Mouse (Mus musculus) liver, embryonic 11.5 days (tissue): ENCODE measurements around the gene Calml3. TPM values are rescaled to one million over a fixed set of nuclear protein-coding genes. Genes with fewer than 3 reads are reported as not detected.

Experiments used
- ATAC-seq: fragments of 200-750 bp; cut with Nextera tagmentation; replicated peaks from 2 replicates; pipeline ENCODE4 v1.8.0; 2017; ENCODE audit warnings: moderate number of reproducible peaks, mild to moderate bottlenecking, moderate TSS enrichment, moderate library complexity; ENCODE audit not compliant: low FRiP score
- DNase-seq: peaks from one replicate; pipeline ENCODE4 v3.0.0-alpha.2; 2017; ENCODE audit warnings: low spot score
- H3K27ac ChIP-seq: fragments of 300-500 bp; sonication (generic); 2 replicates; pipeline ENCODE4 v1.5.1; 2014; ENCODE audit warnings: mild to moderate bottlenecking, low read depth, low read length, control low read depth
- H3K27me3 ChIP-seq: fragments of 300-500 bp; sonication (generic); replicated peaks from 2 replicates; pipeline ENCODE4 v1.6.1; 2014; ENCODE audit warnings: low read length, mixed read lengths; ENCODE audit not compliant: control insufficient read depth, insufficient read depth
- H3K36me3 ChIP-seq: fragments of 300-500 bp; sonication (generic); 2 replicates; pipeline ENCODE4 v1.6.1; 2014; ENCODE audit warnings: mild to moderate bottlenecking, low read length, moderate library complexity, mixed read lengths; ENCODE audit not compliant: control insufficient read depth, insufficient read depth
- H3K4me1 ChIP-seq: fragments of 300-500 bp; sonication (generic); replicated peaks from 2 replicates; pipeline ENCODE4 v1.6.1; 2014; ENCODE audit warnings: low read length, mixed read lengths; ENCODE audit not compliant: control insufficient read depth, insufficient read depth
- H3K4me2 ChIP-seq: fragments of 300-500 bp; sonication (generic); 2 replicates; pipeline ENCODE4 v1.6.1; 2014; ENCODE audit warnings: mild to moderate bottlenecking, control low read depth, moderate library complexity
- H3K4me3 ChIP-seq: fragments of 300-500 bp; sonication (generic); 2 replicates; pipeline ENCODE4 v1.5.1; 2014; ENCODE audit warnings: low read depth, low read length, control low read depth
- H3K9ac ChIP-seq: fragments of 300-500 bp; sonication (generic); 2 replicates; pipeline ENCODE4 v1.6.1; 2014; ENCODE audit warnings: low read depth, low read length, control low read depth
- H3K9me3 ChIP-seq: fragments of 300-500 bp; sonication (generic); 2 replicates; pipeline ENCODE4 v1.6.1; 2016; ENCODE audit warnings: low read length, inconsistent platforms, mixed read lengths; ENCODE audit not compliant: control insufficient read depth
- WGBS: fragments of 180-500 bp; shearing (Covaris S2); extraction: QIAGEN DNeasy Blood & Tissue Kit; methylation state at CpG from one replicate; pipeline ENCODE4 v1.1.7; 2014; 5-methylcytosine and 5-hydroxymethylcytosine counted together
- polyA plus RNA-seq: library from polyadenylated mRNA; unstranded; fragments of >200 nt; fragmentation: Nextera tagmentation; extraction: Ambion mirVana; gene quantifications from 2 replicates; pipeline ENCODE4 v1.2.1, GENCODE M21; 2014

Gene Calml3
- polyA plus RNA-seq, 1 experiment from 2014 or later, result 0.19 TPM

GRCm38 (mm10) chr13:3789531-3789930, 14.6 kb downstream of the Calml3 start:
- H3K27ac ChIP-seq, result no peak overlapping the region
- H3K4me3 ChIP-seq, result no peak overlapping the region
- DNase-seq (no peak), ATAC-seq (no peak)
- no peaks in the 10 kb centered on the region for H3K27me3 ChIP-seq
- H3K9ac ChIP-seq, result no peak overlapping the region
- WGBS, result 73% methylated on average over 2 of the region's 2 CpGs
- H3K9me3 ChIP-seq, result no peaks in the 10 kb centered on the region; the same call in 1 of the 2 replicates
- H3K4me2 ChIP-seq, result no peak overlapping the region
- H3K4me1 ChIP-seq, result no peaks in the 10 kb centered on the region
- H3K36me3 ChIP-seq, result no peaks in the 10 kb centered on the region

GRCm38 (mm10) chr13:3788588-3788987, 15.5 kb downstream of the Calml3 start:
- DNase-seq (no peak), ATAC-seq (no peak)
- 85% methylated on average over 2 of the region's 2 CpGs for WGBS
- Histone ChIP-seq H3K4me2 (no peak overlapping the region), H3K4me1 (no peaks in the 10 kb centered on the region), H3K4me3 (no peak overlapping the region), H3K9me3 (no peaks in the 10 kb centered on the region; the same call in 1 of the 2 replicates), H3K27ac (no peak overlapping the region), H3K27me3 (no peaks in the 10 kb centered on the region), H3K36me3 (no peaks in the 10 kb centered on the region), H3K9ac (no peak overlapping the region)

GRCm38 (mm10) chr13:3787644-3788043, 16.5 kb downstream of the Calml3 start:
- WGBS, result 81% methylated on average over 3 of the region's 3 CpGs
- Histone ChIP-seq H3K4me3 (no peak overlapping the region), H3K36me3 (no peaks in the 10 kb centered on the region), H3K27ac (no peak overlapping the region), H3K4me2 (no peak overlapping the region), H3K9me3 (no peaks in the 10 kb centered on the region), H3K4me1 (no peaks in the 10 kb centered on the region), H3K27me3 (no peaks in the 10 kb centered on the region), H3K9ac (no peak overlapping the region)
- no peak for DNase-seq
- no peak for ATAC-seq

- Histone ChIP-seq H3K9me3 (no peaks in the 10 kb centered on the region), H3K36me3 (no peaks in the 10 kb centered on the region), H3K4me3 (no peak overlapping the region), H3K9ac (no peak overlapping the region), H3K4me1 (no peaks in the 10 kb centered on the region), H3K27me3 (no peaks in the 10 kb centered on the region), H3K4me2 (no peak overlapping the region), H3K27ac (no peak overlapping the region)
- DNase-seq (no peak), ATAC-seq (no peak)
- WGBS, result 54% methylated on average over 4 of the region's 4 CpGs
Measured at GRCm38 (mm10) chr13:3787102-3787501, 17.0 kb downstream of the Calml3 start.

GRCm38 (mm10) chr13:3783621-3784020, 20.5 kb downstream of the Calml3 start:
- Histone ChIP-seq H3K4me2 (no peak overlapping the region), H3K9me3 (no peaks in the 10 kb centered on the region), H3K9ac (no peak overlapping the region), H3K36me3 (no peaks in the 10 kb centered on the region), H3K4me1 (no peaks in the 10 kb centered on the region), H3K27me3 (no peaks in the 10 kb centered on the region), H3K27ac (no peak overlapping the region), H3K4me3 (no peak overlapping the region)
- WGBS, result 62% methylated on average over 2 of the region's 2 CpGs
- ATAC-seq (no peak), DNase-seq (no peak)

GRCm38 (mm10) chr13:3782499-3782898, 21.6 kb downstream of the Calml3 start:
- Histone ChIP-seq H3K27ac (no peak overlapping the region), H3K36me3 (no peaks in the 10 kb centered on the region), H3K4me2 (no peak overlapping the region), H3K9ac (no peak overlapping the region), H3K4me3 (no peak overlapping the region), H3K9me3 (no peaks in the 10 kb centered on the region), H3K4me1 (no peaks in the 10 kb centered on the region), H3K27me3 (no peaks in the 10 kb centered on the region)
- WGBS, result 53% methylated on average over 2 of the region's 2 CpGs
- ATAC-seq (no peak), DNase-seq (no peak)

- H3K27me3 ChIP-seq, result no peaks in the 10 kb centered on the region
- H3K9me3 ChIP-seq, result no peaks in the 10 kb centered on the region
- no peak overlapping the region for H3K4me2 ChIP-seq
- H3K4me3 ChIP-seq, result no peak overlapping the region
- no peaks in the 10 kb centered on the region for H3K36me3 ChIP-seq
- no peak for ATAC-seq
- 77% methylated on average over 8 of the region's 8 CpGs for WGBS
- H3K9ac ChIP-seq, result no peak overlapping the region
- H3K4me1 ChIP-seq, result no peaks in the 10 kb centered on the region
- H3K27ac ChIP-seq, result no peak overlapping the region
- no peak for DNase-seq
Measured at GRCm38 (mm10) chr13:3779575-3780226, 24.4 kb downstream of the Calml3 start.

- Histone ChIP-seq H3K9me3 (no peaks in the 10 kb centered on the region), H3K9ac (no peak overlapping the region)
- 85% methylated on average over 4 of the region's 4 CpGs for WGBS
Measured at GRCm38 (mm10) chr13:3778591-3779364, 25.3 kb downstream of the Calml3 start.

More at GRCm38 (mm10) chr13:3778591-3779364, 25.3 kb downstream of the Calml3 start:
- Histone ChIP-seq H3K36me3 (no peaks in the 10 kb centered on the region), H3K4me2 (no peak overlapping the region), H3K27me3 (no peaks in the 10 kb centered on the region), H3K4me3 (no peak overlapping the region), H3K27ac (no peak overlapping the region), H3K4me1 (no peaks in the 10 kb centered on the region)
- ATAC-seq (no peak), DNase-seq (no peak)
